Mouse (Mus musculus): ENCODE results near the gene Smarcc2.

DNA sequence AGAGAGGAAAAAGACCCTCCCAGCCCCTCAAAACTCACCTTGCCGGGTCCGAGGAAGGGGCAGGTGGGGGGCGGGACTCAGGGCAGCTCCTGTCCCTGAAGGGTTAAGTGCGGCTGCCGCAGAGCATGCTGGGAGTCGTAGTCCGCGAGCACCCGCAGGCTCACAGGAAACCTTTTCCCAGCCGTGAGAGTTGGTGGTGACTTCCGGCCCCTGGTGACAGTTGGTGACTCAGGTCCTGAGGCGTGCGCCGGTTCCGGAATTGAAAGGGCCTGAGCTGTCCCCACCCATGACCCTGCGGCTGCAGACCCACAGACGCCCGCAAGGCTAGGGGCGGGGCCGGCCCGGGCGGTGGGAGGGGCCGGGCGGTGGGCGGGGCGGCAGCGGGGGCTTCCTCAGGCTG lies 39.5 kb downstream of the Smarcc2 start, which contains the start of gene Myl6b:
- TF ChIP-seq GATA1 (IDR thresholded peaks at IDR 0.05; ENCODE audit: borderline replicate concordance, low read length) (no peak), FLI1 (IDR thresholded peaks at IDR 0.05; ENCODE audit: low read length) (peak; percentile 20; the same call in 1 of the 2 replicates)
